Mouse (Mus musculus): Measurements from ENCODE around the gene Hoxc9. TPM values are rescaled to one million over a fixed set of nuclear protein-coding genes. Genes with fewer than 3 reads are reported as not detected.

Hoxc9 gene
- polyA plus RNA-seq, 1 experiment from 2014 or later: not detected

DNA sequence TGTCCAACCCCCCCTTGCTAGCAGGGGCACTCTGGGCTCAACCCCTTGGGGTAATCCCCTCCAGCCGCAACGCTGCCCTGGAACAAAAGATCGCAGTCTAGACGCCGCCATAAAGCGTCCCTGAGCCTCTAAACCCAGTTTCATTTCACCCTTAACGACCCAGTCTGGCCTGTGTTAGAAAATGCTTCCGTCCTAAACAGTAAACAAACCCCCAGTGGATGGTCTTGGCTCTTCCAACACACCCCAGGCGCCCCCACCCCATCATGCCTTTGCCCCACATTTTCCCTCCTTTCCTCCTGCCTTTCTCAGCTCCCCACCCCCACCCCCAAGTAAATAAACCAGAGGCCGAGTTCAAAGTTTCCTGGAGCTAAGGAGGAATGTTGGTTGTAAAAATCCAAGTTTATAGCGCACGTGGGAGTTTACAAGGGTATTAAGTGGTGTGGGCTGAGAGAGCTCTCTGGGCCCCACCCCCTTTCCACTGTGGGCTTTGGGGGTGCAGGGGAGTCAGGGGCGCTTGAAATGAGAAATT lies 16.5 kb upstream of the Hoxc9 start:
- Histone ChIP-seq H3K4me2 (no peak overlapping the region), H3K27ac (replicated peaks) (no peak overlapping the region), H3K9me3 (no peaks in the 10 kb centered on the region), H3K27me3 (replicated peaks) (peaks cover 99% of the 10 kb centered on the region), H3K9ac (no peak overlapping the region), H3K36me3 (no peaks in the 10 kb centered on the region), H3K4me3 (no peak overlapping the region), H3K4me1 (peaks cover 5% of the 10 kb centered on the region; the same call in 1 of the 2 replicates)
- ATAC-seq (ENCODE audit: extremely low read depth, insufficient number of reproducible peaks, low FRiP score, low TSS enrichment): no peak
- WGBS: under 1% methylated on average over 13 of the region's 13 CpGs

DNA sequence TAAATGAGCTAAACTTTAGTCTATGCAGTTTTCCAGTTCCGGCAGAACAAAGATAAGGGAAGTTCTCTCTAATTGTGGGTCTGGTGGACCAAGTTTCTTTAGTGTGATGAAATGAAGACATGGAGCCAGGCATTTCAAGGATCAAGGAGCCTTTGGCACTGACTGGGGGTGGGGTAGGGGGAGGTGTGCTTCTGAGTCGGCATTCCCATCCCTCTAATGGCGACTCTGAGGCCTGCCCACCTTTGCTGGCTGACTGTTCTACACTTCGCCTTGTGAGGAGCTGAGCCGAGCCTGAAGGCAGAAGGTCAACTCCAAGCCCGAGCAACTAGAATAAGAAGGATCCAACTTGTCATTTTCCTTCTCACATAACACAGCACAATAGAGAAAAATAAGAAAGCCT lies 14.5 kb upstream of the Hoxc9 start:
- 2% methylated on average over 6 of the region's 6 CpGs for WGBS
- H3K27me3 ChIP-seq (replicated peaks): peaks cover 99% of the 10 kb centered on the region
- no peak overlapping the region for H3K9ac ChIP-seq
- no peak overlapping the region for H3K4me3 ChIP-seq
- no peak for ATAC-seq (ENCODE audit: extremely low read depth, insufficient number of reproducible peaks, low FRiP score, low TSS enrichment)
- no peak overlapping the region for H3K27ac ChIP-seq (replicated peaks)
- no peaks in the 10 kb centered on the region for H3K36me3 ChIP-seq
- H3K4me2 ChIP-seq: no peak overlapping the region
- no peaks in the 10 kb centered on the region for H3K9me3 ChIP-seq
- peaks cover 4% of the 10 kb centered on the region; the same call in 1 of the 2 replicates for H3K4me1 ChIP-seq

DNA sequence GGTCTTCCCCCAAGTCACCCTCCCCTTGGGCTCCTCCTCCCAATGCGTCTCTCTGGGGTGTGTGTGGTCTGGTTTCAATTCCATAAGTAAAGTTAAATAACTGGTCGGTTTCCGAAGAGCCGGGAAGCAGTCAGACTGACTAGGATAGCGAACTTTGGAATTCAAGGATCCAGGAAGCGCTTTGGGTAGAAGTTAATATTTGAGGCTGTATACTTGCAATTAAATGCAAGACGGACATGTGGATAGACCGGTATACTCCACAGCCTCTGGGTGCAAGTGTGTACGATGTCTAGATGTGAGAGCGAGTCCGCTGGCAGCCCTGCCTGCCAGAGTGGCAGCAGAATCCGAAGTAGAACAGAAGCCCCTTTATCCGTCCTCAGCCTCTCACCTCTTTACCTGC lies 13.7 kb upstream of the Hoxc9 start:
- Histone ChIP-seq H3K9me3 (no peaks in the 10 kb centered on the region), H3K4me2 (no peak overlapping the region)
- no peak for ATAC-seq (ENCODE audit: extremely low read depth, insufficient number of reproducible peaks, low FRiP score, low TSS enrichment)

DNA sequence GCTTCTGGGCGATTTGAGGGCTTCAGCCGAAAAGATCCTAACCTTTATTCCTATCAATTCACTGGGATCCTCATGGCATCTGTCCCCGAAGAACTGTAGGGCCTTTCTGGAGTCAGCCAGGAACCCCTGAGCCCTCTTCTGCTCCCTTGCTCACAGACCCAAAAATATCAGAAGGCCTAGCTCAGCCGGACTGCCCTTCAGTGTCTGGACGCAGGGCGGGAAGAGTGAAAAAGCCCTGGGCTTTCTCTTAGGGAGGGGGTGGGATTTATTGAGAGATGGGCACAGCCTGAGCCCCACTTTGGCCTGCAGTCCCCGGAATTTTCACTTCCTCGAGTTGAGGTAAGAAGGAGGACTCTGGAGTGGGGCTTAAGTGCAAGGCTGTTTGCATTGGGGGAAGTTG lies 13.0 kb upstream of the Hoxc9 start:
- Histone ChIP-seq H3K4me3 (no peak overlapping the region), H3K27ac (replicated peaks) (no peak overlapping the region), H3K9ac (no peak overlapping the region), H3K27me3 (replicated peaks) (peaks cover 98% of the 10 kb centered on the region), H3K4me2 (no peak overlapping the region), H3K36me3 (no peaks in the 10 kb centered on the region), H3K9me3 (no peaks in the 10 kb centered on the region), H3K4me1 (peaks cover 5% of the 10 kb centered on the region; the same call in 1 of the 2 replicates)
- no peak for ATAC-seq (ENCODE audit: extremely low read depth, insufficient number of reproducible peaks, low FRiP score, low TSS enrichment)
- WGBS: 5% methylated on average over 8 of the region's 8 CpGs

More for the DNA sequence above, 13.7 kb upstream of the Hoxc9 start:
- Histone ChIP-seq H3K36me3 (no peaks in the 10 kb centered on the region), H3K9ac (no peak overlapping the region), H3K4me3 (no peak overlapping the region), H3K27ac (replicated peaks) (no peak overlapping the region), H3K27me3 (replicated peaks) (peaks cover 99% of the 10 kb centered on the region), H3K4me1 (peaks cover 5% of the 10 kb centered on the region; the same call in 1 of the 2 replicates)
- 2% methylated on average over 13 of the region's 13 CpGs for WGBS

DNA sequence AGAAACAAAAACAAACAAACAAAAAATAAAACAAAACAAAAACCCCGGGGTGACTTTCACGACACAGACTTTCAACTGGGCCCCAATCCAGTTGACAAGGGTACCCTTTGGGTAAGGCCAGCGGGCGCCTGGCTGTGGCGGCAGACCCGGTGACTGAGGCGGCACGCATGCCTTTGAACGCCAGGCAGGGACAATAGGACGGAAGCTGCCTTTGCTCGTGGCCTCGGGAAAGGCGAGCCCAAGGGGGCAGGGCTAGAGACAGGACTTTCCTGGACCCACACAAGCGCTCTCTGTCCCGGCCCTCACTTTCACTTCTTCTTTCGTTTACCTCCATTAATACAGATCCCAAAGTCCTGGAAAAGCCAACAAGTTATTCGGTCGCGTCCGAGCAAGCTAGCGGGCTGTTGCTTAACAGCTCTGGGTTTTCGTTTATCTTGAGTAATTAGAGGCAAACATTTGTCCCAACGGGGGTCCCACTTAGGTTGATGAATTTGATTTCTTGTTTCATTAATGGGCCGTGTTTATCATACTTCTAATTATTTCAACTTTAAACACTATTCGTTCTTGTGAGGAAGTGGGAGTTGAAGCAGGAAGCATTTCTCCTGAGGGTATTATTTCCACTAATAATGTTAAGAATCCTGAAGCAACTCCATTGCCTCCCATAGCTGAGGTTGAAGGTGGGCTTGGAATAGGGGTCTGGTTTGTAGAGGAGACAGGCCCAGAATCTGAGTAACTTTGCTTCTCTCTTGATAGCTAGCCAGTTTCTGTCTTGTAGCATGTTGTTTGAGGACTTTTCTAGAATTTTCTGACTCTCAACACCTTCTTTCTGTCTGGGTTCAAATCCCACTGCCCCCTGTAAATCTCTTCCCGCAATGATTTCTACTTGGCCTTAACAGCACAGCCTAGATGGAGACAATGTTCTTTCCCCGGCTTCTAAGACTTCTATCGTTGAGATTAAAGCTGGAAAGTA lies 12.3 kb upstream of the Hoxc9 start:
- Histone ChIP-seq H3K36me3 (no peaks in the 10 kb centered on the region), H3K27me3 (replicated peaks) (peaks cover 98% of the 10 kb centered on the region), H3K4me1 (peaks cover 5% of the 10 kb centered on the region; the same call in 1 of the 2 replicates), H3K27ac (replicated peaks) (no peak overlapping the region), H3K4me2 (no peak overlapping the region), H3K9me3 (no peaks in the 10 kb centered on the region), H3K4me3 (no peak overlapping the region), H3K9ac (no peak overlapping the region)
- WGBS: 2% methylated on average over 28 of the region's 28 CpGs
- ATAC-seq (ENCODE audit: extremely low read depth, insufficient number of reproducible peaks, low FRiP score, low TSS enrichment): no peak

DNA sequence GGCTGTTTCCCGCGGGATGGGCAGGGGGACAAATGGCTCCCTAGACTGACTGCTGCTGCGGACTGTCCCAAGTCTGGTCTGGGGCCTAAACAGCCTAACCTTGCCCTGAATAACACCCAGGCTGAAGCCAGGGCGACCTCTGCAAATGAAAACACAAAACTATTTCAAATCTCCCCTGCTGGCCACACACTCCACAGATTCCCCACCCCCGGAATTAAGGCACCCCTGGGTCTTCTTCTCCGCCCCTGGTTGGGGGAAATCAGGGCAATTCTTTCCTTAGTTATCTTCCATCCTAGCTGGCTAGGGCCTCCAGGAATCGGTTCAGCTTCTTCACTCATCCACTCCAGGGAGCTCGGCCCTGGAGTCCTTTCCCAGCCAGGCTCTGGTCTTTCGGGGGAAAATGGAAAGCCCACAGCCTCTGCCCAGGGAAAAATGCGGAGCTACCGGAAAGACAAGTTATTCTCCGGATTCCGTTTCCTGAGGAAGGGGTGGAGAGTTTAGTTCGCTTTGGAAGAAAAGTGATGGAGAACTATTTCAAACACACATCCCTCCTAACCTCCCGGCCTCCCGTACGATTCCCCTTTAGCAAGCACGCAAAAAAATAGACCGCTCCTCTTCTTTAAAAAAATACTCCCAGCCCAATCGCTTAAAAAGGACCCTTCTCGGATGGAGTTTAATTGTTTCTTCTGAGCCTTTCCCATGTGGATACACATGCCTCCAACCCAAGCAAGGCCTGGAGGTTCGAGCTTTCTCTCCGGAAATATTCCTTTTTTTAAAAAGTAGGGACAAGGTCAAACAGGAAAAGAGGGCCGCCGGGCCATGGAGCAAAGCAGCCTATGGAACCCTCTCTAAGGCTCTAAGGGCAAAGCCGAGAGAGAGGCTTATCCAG lies 11.0 kb upstream of the Hoxc9 start:
- Histone ChIP-seq H3K27ac (replicated peaks) (no peak overlapping the region), H3K4me2 (no peak overlapping the region), H3K36me3 (no peaks in the 10 kb centered on the region), H3K4me3 (no peak overlapping the region), H3K27me3 (replicated peaks) (peaks cover 98% of the 10 kb centered on the region), H3K9ac (no peak overlapping the region), H3K4me1 (peaks cover 5% of the 10 kb centered on the region; the same call in 1 of the 2 replicates), H3K9me3 (no peaks in the 10 kb centered on the region)
- 3% methylated on average over 26 of the region's 26 CpGs for WGBS
- ATAC-seq (ENCODE audit: extremely low read depth, insufficient number of reproducible peaks, low FRiP score, low TSS enrichment): no peak

DNA sequence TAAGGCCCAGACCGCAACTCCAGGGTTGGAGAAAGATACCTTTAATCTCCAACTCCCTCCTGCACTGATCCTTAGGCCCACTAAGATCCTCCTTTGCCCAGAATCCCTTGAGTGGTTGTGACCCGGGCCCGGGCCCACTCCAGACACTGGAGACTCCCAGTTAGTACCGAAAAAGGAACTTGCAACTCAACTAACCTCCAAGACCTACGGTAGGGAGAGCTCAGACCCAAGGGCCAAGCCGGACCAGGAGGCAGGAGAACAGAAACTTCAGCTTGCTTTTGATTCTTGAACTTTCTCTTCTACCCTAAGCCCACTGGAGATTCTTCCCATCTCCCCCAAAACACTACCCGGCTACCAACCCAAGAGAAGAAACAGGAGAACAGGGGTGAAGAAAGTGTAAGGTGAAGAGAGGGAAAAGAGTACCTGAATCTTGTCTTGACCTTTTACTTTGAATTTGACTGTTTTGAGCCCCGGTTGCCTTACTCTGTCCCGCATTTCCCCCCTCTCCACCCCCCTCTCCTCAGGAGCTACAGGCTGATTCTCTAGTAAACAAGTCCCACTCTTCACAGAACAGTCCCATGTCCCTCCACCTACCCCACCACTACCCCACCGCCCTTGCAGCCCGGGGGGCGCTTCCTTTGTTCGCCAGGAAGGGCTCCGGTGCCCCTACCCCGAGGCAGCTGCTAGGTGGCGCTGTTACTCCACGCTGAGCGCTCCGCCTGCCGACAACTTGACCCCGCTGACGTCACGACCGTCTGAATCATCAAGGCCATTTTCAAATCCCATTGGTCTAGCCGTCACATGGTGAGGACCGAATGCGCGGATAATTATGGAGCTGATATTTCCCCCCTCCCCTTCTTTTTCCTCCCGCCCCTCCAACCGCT lies 10.1 kb upstream of the Hoxc9 start:
- peak overlapping the region; percentile 43 for H3K4me2 ChIP-seq
- no peaks in the 10 kb centered on the region for H3K36me3 ChIP-seq
- peaks cover 5% of the 10 kb centered on the region; the same call in 1 of the 2 replicates for H3K4me1 ChIP-seq
- no peak for ATAC-seq (ENCODE audit: extremely low read depth, insufficient number of reproducible peaks, low FRiP score, low TSS enrichment)
- 3% methylated on average over 30 of the region's 30 CpGs for WGBS
- H3K4me3 ChIP-seq: peak overlapping the region; percentile 20
- H3K27ac ChIP-seq (replicated peaks): no peak overlapping the region
- H3K9me3 ChIP-seq: no peaks in the 10 kb centered on the region
- H3K9ac ChIP-seq: no peak overlapping the region
- H3K27me3 ChIP-seq (replicated peaks): peaks cover 98% of the 10 kb centered on the region

DNA sequence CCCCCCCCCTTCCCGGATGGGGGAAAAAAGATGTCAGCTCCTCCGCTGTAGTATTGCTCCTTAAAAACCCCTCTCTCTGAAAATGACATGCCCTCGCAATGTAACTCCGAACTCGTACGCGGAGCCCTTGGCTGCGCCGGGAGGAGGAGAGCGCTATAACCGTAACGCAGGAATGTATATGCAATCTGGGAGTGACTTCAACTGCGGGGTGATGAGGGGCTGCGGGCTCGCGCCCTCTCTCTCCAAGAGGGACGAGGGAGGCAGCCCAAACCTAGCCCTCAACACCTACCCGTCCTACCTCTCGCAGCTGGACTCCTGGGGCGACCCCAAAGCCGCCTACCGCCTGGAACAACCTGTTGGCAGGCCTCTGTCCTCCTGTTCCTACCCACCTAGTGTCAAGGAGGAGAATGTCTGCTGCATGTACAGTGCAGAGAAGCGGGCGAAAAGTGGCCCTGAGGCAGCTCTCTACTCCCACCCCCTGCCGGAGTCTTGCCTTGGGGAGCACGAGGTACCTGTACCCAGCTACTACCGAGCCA lies 9.4 kb upstream of the Hoxc9 start, which contains the start of gene Hoxc10:
TSS of gene Hoxc10 (plus strand) at position 21 of the 536 bp plus-strand sequence.
- H3K4me3 ChIP-seq: peak within 1 kb of the TSS; percentile 20

DNA sequence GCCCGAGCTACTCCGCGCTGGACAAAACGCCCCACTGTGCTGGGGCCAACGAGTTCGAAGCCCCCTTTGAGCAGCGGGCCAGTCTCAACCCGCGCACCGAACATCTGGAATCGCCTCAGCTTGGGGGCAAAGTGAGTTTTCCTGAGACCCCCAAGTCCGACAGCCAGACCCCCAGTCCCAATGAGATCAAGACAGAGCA lies 9.0 kb upstream of the Hoxc9 start, which contains the start of gene Hoxc5:
TSS of gene Hoxc5 (plus strand) at position 132 of the 199 bp plus-strand sequence.
- H3K27me3 ChIP-seq (replicated peaks): peaks cover 99% of the 10 kb centered on the region
- H3K4me3 ChIP-seq: peak within 1 kb of the TSS; percentile 20
- peak within 1 kb of the TSS; percentile 43 for H3K4me2 ChIP-seq
- no peak within 1 kb of the TSS for H3K9ac ChIP-seq
- no peak within 1 kb of the TSS for H3K27ac ChIP-seq (replicated peaks)
- ATAC-seq (ENCODE audit: extremely low read depth, insufficient number of reproducible peaks, low FRiP score, low TSS enrichment): no peak
- H3K9me3 ChIP-seq: no peaks in the 10 kb centered on the region
- peaks cover 5% of the 10 kb centered on the region; the same call in 1 of the 2 replicates for H3K4me1 ChIP-seq
- WGBS: 5% methylated on average over 12 of the region's 12 CpGs
- no peaks in the 10 kb centered on the region for H3K36me3 ChIP-seq

More for the DNA sequence above, 9.4 kb upstream of the Hoxc9 start, which contains the start of gene Hoxc10:
- no peaks in the 10 kb centered on the region for H3K36me3 ChIP-seq
- H3K9me3 ChIP-seq: no peaks in the 10 kb centered on the region
- H3K9ac ChIP-seq: no peak within 1 kb of the TSS
- H3K27ac ChIP-seq (replicated peaks): no peak within 1 kb of the TSS
- 3% methylated on average over 27 of the region's 27 CpGs for WGBS
- H3K4me2 ChIP-seq: peak within 1 kb of the TSS; percentile 43
- H3K4me1 ChIP-seq: peaks cover 5% of the 10 kb centered on the region; the same call in 1 of the 2 replicates
- ATAC-seq (ENCODE audit: extremely low read depth, insufficient number of reproducible peaks, low FRiP score, low TSS enrichment): no peak
- H3K27me3 ChIP-seq (replicated peaks): peaks cover 98% of the 10 kb centered on the region
